In genomic region chr17:36121352-36122020, GRCm38 (mm10) we compare ENCODE assay signal across 9 mouse cellular contexts. TPM values are rescaled to one million over a fixed set of nuclear protein-coding genes. Genes with fewer than 3 reads are reported as not detected.
A peak's percentile ranks its signal among the peaks of the same experiment; 100 is the strongest.
DNase-seq lines count a peak whose midpoint lies in the region; ATAC-seq and TF ChIP-seq lines count a peak whose summit lies in the region.
"Not testable (repeated sequence)": the region's sequence is repeated elsewhere in the genome, so short reads cannot be mapped to it uniquely, and the experiment has no call there.
"Had no signal": no experiment of that assay in that cellular context is flagged by ENCODE, and none has a peak within 500 bp of the region (broad histone marks: within the 10 kb centered on the region; RNA-seq: fewer than 3 reads in every experiment).

TSS of gene Gm19684 (plus strand) at chr17:36121678.

- not testable (repeated sequence) for H3ac ChIP-seq in C2C12 (ENCODE audit: control insufficient read depth, insufficient read length, low read depth)

- 4% methylated on average over 8 of the region's 8 CpGs for WGBS in heart, embryonic 15.5 days
- under 1% methylated on average over 8 of the region's 8 CpGs for WGBS in liver, adult 2 months
- WGBS in midbrain, embryonic 13.5 days = 7% methylated on average over 8 of the region's 8 CpGs

- not testable (repeated sequence) for H3K79me2 ChIP-seq in C2C12 (ENCODE audit: control insufficient read depth, insufficient read depth); liver, adult 2 months (ENCODE audit: control insufficient read depth, insufficient read depth, low read length)

- H3K4me2 ChIP-seq in heart, embryonic 15.5 days = peak within 1 kb of the TSS; percentile 51
- 0 out of 2 replicates have a peak within 1 kb of the TSS, but pooled peaks have one; percentile 19 for H3K4me2 ChIP-seq in midbrain, embryonic 13.5 days (replicated peaks)

- not testable (repeated sequence) for H3K27me3 ChIP-seq in C2C12 (ENCODE audit: control insufficient read depth, insufficient read depth, insufficient read length); liver, adult 2 months (ENCODE audit: control insufficient read depth, insufficient read depth, low read length)
- peaks cover 32% of the 10 kb centered on the region for H3K27me3 ChIP-seq in heart, embryonic 15.5 days
- peaks cover 38% of the 10 kb centered on the region for H3K27me3 ChIP-seq in midbrain, embryonic 13.5 days

- H3K27ac ChIP-seq in heart, embryonic 15.5 days; midbrain, embryonic 13.5 days: not testable (repeated sequence)
- peak within 1 kb of the TSS; percentile 80 for H3K27ac ChIP-seq in liver, adult 2 months (replicated peaks; ENCODE audit: insufficient read depth, low read depth, low read length)

- H3K79me3 ChIP-seq in C2C12 (ENCODE audit: low read depth) = not testable (repeated sequence)

- not testable (repeated sequence) for H3K9me3 ChIP-seq in heart, embryonic 15.5 days (replicated peaks); midbrain, embryonic 13.5 days

- H3K9ac ChIP-seq in heart, embryonic 15.5 days; midbrain, embryonic 13.5 days (replicated peaks): not testable (repeated sequence)
- H3K9ac ChIP-seq in liver, adult 2 months (ENCODE audit: low read depth, low read length) = peak within 1 kb of the TSS; percentile 70

- H3K36me3 ChIP-seq in C2C12 (ENCODE audit: control insufficient read depth, insufficient read depth); heart, embryonic 15.5 days; liver, adult 2 months (ENCODE audit: control insufficient read depth, insufficient read depth, low read length); midbrain, embryonic 13.5 days: not testable (repeated sequence)

- not testable (repeated sequence) for TF ChIP-seq POLR2A in liver, adult 2 months (IDR thresholded peaks at IDR 0.05; ENCODE audit: extremely low read depth, insufficient read depth, low read length)

- DNase-seq in adrenal gland, postnatal 14 days = peak; percentile 62
- peak; percentile 60 to 83 for DNase-seq in kidney, adult 8-10 months
- DNase-seq in liver, adult 2 months (ENCODE audit: extremely low read depth, low read depth, low spot score) = peak; percentile 89
- DNase-seq in spleen, postnatal 36 days (ENCODE audit: low spot score in 2 of 2) = peak; percentile 88 to 92

- peak within 1 kb of the TSS; percentile 11 for H3K4me3 ChIP-seq in C2C12 (ENCODE audit: insufficient read depth, poor library complexity, severe bottlenecking)
- peak within 1 kb of the TSS; percentile 29 for H3K4me3 ChIP-seq in heart, embryonic 15.5 days
- H3K4me3 ChIP-seq in liver, adult 2 months (ENCODE audit: insufficient read depth, low read depth, low read length) = peak within 1 kb of the TSS; percentile 60
- H3K4me3 ChIP-seq in midbrain, embryonic 13.5 days (replicated peaks) = not testable (repeated sequence)

- not testable (repeated sequence) for TF ChIP-seq CTCF in C2C12 (IDR thresholded peaks at IDR 0.05; ENCODE audit: control insufficient read depth, insufficient read depth, insufficient read length); liver, adult 2 months (IDR thresholded peaks at IDR 0.05; ENCODE audit: low read depth, low read length)

- ATAC-seq in erythroid progenitor cell, adult 5-6 weeks (replicated peaks; ENCODE audit: low FRiP score, poor library complexity, severe bottlenecking) = peak; percentile 92
- ATAC-seq in heart, embryonic 15.5 days (replicated peaks; ENCODE audit: insufficient number of reproducible peaks, insufficient read depth, low FRiP score, low read depth) = 0 out of 2 replicates have a peak, but pooled peaks have one; percentile 61
- ATAC-seq in midbrain, embryonic 13.5 days = not testable (repeated sequence)

- not testable (repeated sequence) for H3K4me1 ChIP-seq in heart, embryonic 15.5 days (replicated peaks); liver, adult 2 months (ENCODE audit: control insufficient read depth, insufficient read depth, low read length); midbrain, embryonic 13.5 days (replicated peaks)

RNA-seq across cellular contexts. Expression of gene Gm19684, which starts in this region (rescaled TPM):
- not detected for polyA plus RNA-seq in C2C12 (2012; fragmentation: generic; extraction: Trizol)
- total RNA-seq in adrenal gland, postnatal 14 days (2021) = 0.26 and 0.34 TPM in 2 replicates
- not detected in 2 replicates for total RNA-seq in erythroid progenitor cell, adult 5-6 weeks (2015; ENCODE audit: low replicate concordance)
- not detected in 2 replicates for total RNA-seq in erythroid progenitor cell, adult 5-6 weeks (2017; ENCODE audit: low replicate concordance)
- not detected in 2 replicates for polyA plus RNA-seq in heart, embryonic 15.5 days (2015; fragmentation: Nextera tagmentation; extraction: Ambion mirVana)
- 0.18 and 0.47 TPM in 2 replicates for total RNA-seq in liver, adult 2 months (2014; rRNA removed)
- polyA plus RNA-seq in liver, adult 2 months (2012; rRNA removed) = 0.10 and 0.11 TPM in 2 replicates
- not detected in 2 replicates for polyA plus RNA-seq in midbrain, embryonic 13.5 days (2015; fragmentation: Nextera tagmentation; extraction: Ambion mirVana)
- polyA plus RNA-seq: testis, adult 2 months had no signal

Comparison
In these comparisons a context has a peak if more than half of its experiments do, and no peak if none do; other contexts are left out.
1. Peak in DNase-seq in adrenal gland, postnatal 14 days; RNA of the gene not detected or under 1 TPM.
2. Peak in ATAC-seq in erythroid progenitor cell, adult 5-6 weeks; RNA of the gene not detected or under 1 TPM.
3. Peak in ATAC-seq, H3K4me3 ChIP-seq and H3K4me2 ChIP-seq in heart, embryonic 15.5 days; RNA of the gene not detected or under 1 TPM.
4. Peak in DNase-seq, H3K4me3 ChIP-seq, H3K27ac ChIP-seq and H3K9ac ChIP-seq in liver, adult 2 months; RNA of the gene not detected or under 1 TPM.